Mouse (Mus musculus) lung, embryonic 16.5 days (tissue): ENCODE measurements around the gene Brwd3. TPM values are rescaled to one million over a fixed set of nuclear protein-coding genes. Genes with fewer than 3 reads are reported as not detected.

Experiments
- ATAC-seq: fragments of 200-750 bp; cut with Nextera tagmentation; 2 replicates; pipeline ENCODE4 v1.8.0; 2017; ENCODE audit warnings: low read depth, mild to moderate bottlenecking, moderate library complexity
- H3K27ac ChIP-seq: fragments of 300-500 bp; sonication (generic); 2 replicates; pipeline ENCODE4 v1.5.1; 2014; ENCODE audit warnings: mild to moderate bottlenecking, control low read depth, low read length
- H3K27me3 ChIP-seq: fragments of 300-500 bp; sonication (generic); 2 replicates; pipeline ENCODE4 v1.6.1; 2014; ENCODE audit warnings: low read depth, low read length, mixed read lengths; ENCODE audit not compliant: control insufficient read depth, insufficient read depth
- H3K36me3 ChIP-seq: fragments of 300-500 bp; sonication (generic); 2 replicates; pipeline ENCODE4 v1.6.1; 2014; ENCODE audit warnings: low read length; ENCODE audit not compliant: control insufficient read depth, insufficient read depth
- H3K4me1 ChIP-seq: fragments of 300-500 bp; sonication (generic); replicated peaks from 2 replicates; pipeline ENCODE4 v1.6.1; 2014; ENCODE audit warnings: low read length, mixed read lengths; ENCODE audit not compliant: control insufficient read depth, insufficient read depth
- H3K4me2 ChIP-seq: fragments of 300-500 bp; sonication (generic); 2 replicates; pipeline ENCODE4 v1.6.1; 2014; ENCODE audit warnings: low read depth, low read length, control low read depth
- H3K4me3 ChIP-seq: fragments of 300-500 bp; sonication (generic); 2 replicates; pipeline ENCODE4 v1.5.1; 2014; ENCODE audit warnings: mild to moderate bottlenecking, low read length, control low read depth
- H3K9ac ChIP-seq: fragments of 300-500 bp; sonication (generic); 2 replicates; pipeline ENCODE4 v1.6.1; 2014; ENCODE audit warnings: low read length, control low read depth
- H3K9me3 ChIP-seq: fragments of 300-500 bp; sonication (generic); 2 replicates; pipeline ENCODE4 v1.6.1; 2016; ENCODE audit warnings: low read length; ENCODE audit not compliant: control insufficient read depth
- WGBS: fragments of 180-500 bp; shearing (Covaris S2); extraction: QIAGEN DNeasy Blood & Tissue Kit; methylation state at CpG from one replicate; pipeline ENCODE4 v1.1.7; 2014; 5-methylcytosine and 5-hydroxymethylcytosine counted together
- polyA plus RNA-seq: library from polyadenylated mRNA; unstranded; fragments of >200 nt; fragmentation: Nextera tagmentation; extraction: Ambion mirVana; gene quantifications from 2 replicates; pipeline ENCODE4 v1.2.1, GENCODE M21; 2015

Gene Brwd3
- polyA plus RNA-seq = 2.8 and 3.4 TPM in 2 replicates

- Histone ChIP-seq H3K4me2 (peak within 1 kb of the TSS; percentile 54), H3K4me3 (peak within 1 kb of the TSS; percentile 65), H3K27me3 (no peaks in the 10 kb centered on the region), H3K27ac (peak within 1 kb of the TSS; percentile 86), H3K9ac (peak within 1 kb of the TSS; percentile 74), H3K36me3 (no peaks in the 10 kb centered on the region), H3K4me1 (no peaks in the 10 kb centered on the region), H3K9me3 (no peaks in the 10 kb centered on the region)
- peak; percentile 96 for ATAC-seq
- 10% methylated on average over 34 of the region's 39 CpGs for WGBS
Measured at GRCm38 (mm10) chrX:108834090-108834774, at the start of gene Brwd3. TSS of gene Brwd3 (minus strand) at chrX:108834372.

- ATAC-seq = no peak
- WGBS = 82% methylated on average over 4 of the region's 4 CpGs
- no peak overlapping the region for H3K9ac ChIP-seq
- H3K4me1 ChIP-seq = no peaks in the 10 kb centered on the region
- no peak overlapping the region for H3K4me2 ChIP-seq
- no peaks in the 10 kb centered on the region for H3K36me3 ChIP-seq
- no peak overlapping the region for H3K27ac ChIP-seq
- H3K27me3 ChIP-seq = no peaks in the 10 kb centered on the region
- H3K4me3 ChIP-seq = no peak overlapping the region
- H3K9me3 ChIP-seq = no peaks in the 10 kb centered on the region
Measured at GRCm38 (mm10) chrX:108862632-108863031, 28.5 kb upstream of the Brwd3 start.

- H3K4me3 ChIP-seq = no peak overlapping the region
- no peak for ATAC-seq
- H3K27ac ChIP-seq = no peak overlapping the region
- no peak overlapping the region for H3K4me2 ChIP-seq
- H3K27me3 ChIP-seq = no peaks in the 10 kb centered on the region
- 84% methylated on average over 2 of the region's 2 CpGs for WGBS
- no peaks in the 10 kb centered on the region for H3K4me1 ChIP-seq
- no peaks in the 10 kb centered on the region for H3K9me3 ChIP-seq
- H3K36me3 ChIP-seq = no peaks in the 10 kb centered on the region
- H3K9ac ChIP-seq = no peak overlapping the region
Measured at GRCm38 (mm10) chrX:108842705-108843104, 8.5 kb upstream of the Brwd3 start.

GRCm38 (mm10) chrX:108836416-108836815 is 2.2 kb upstream of the Brwd3 start:
- 89% methylated on average over 2 of the region's 2 CpGs for WGBS
- no peaks in the 10 kb centered on the region for H3K4me1 ChIP-seq
- H3K9ac ChIP-seq = no peak overlapping the region
- no peaks in the 10 kb centered on the region for H3K36me3 ChIP-seq
- H3K27ac ChIP-seq = no peak overlapping the region
- H3K9me3 ChIP-seq = no peaks in the 10 kb centered on the region
- no peak for ATAC-seq
- H3K27me3 ChIP-seq = no peaks in the 10 kb centered on the region
- H3K4me2 ChIP-seq = no peak overlapping the region
- no peak overlapping the region for H3K4me3 ChIP-seq

GRCm38 (mm10) chrX:108835233-108835632 is 1.1 kb upstream of the Brwd3 start:
- Histone ChIP-seq H3K4me1 (no peaks in the 10 kb centered on the region), H3K4me3 (peak overlapping the region; percentile 50), H3K4me2 (peak overlapping the region; percentile 48), H3K9ac (no peak overlapping the region), H3K9me3 (no peaks in the 10 kb centered on the region), H3K27ac (no peak overlapping the region), H3K36me3 (no peaks in the 10 kb centered on the region), H3K27me3 (no peaks in the 10 kb centered on the region)
- no peak for ATAC-seq
- 59% methylated on average over 5 of the region's 5 CpGs for WGBS

GRCm38 (mm10) chrX:108833381-108834020 is 671 bp downstream of the Brwd3 start:
- WGBS = 22% methylated on average over 17 of the region's 21 CpGs
- peak; percentile 22 for ATAC-seq
- no peaks in the 10 kb centered on the region for H3K27me3 ChIP-seq
- peak overlapping the region; percentile 65 for H3K4me3 ChIP-seq
- peak overlapping the region; percentile 54 for H3K4me2 ChIP-seq
- H3K9ac ChIP-seq = peak overlapping the region; percentile 74
- H3K4me1 ChIP-seq = no peaks in the 10 kb centered on the region
- H3K36me3 ChIP-seq = no peaks in the 10 kb centered on the region
- H3K9me3 ChIP-seq = no peaks in the 10 kb centered on the region
- peak overlapping the region; percentile 86 for H3K27ac ChIP-seq

- no peaks in the 10 kb centered on the region for H3K4me1 ChIP-seq
- peak overlapping the region; percentile 86 for H3K27ac ChIP-seq
- peak overlapping the region; percentile 54 for H3K4me2 ChIP-seq
- H3K27me3 ChIP-seq = no peaks in the 10 kb centered on the region
- no peaks in the 10 kb centered on the region for H3K36me3 ChIP-seq
- no peaks in the 10 kb centered on the region for H3K9me3 ChIP-seq
- WGBS = 5% methylated on average over 13 of the region's 13 CpGs
- H3K4me3 ChIP-seq = peak overlapping the region; percentile 65
- ATAC-seq = peak; percentile 83
- H3K9ac ChIP-seq = peak overlapping the region; percentile 74
Measured at GRCm38 (mm10) chrX:108832674-108833189, 1.4 kb downstream of the Brwd3 start.

- no peaks in the 10 kb centered on the region for H3K27me3 ChIP-seq
- no peak for ATAC-seq
- H3K9ac ChIP-seq = no peak overlapping the region
- no peak overlapping the region for H3K4me2 ChIP-seq
- H3K4me1 ChIP-seq = no peaks in the 10 kb centered on the region
- H3K9me3 ChIP-seq = no peaks in the 10 kb centered on the region
- H3K36me3 ChIP-seq = no peaks in the 10 kb centered on the region
- H3K27ac ChIP-seq = no peak overlapping the region
- no peak overlapping the region for H3K4me3 ChIP-seq
Measured at GRCm38 (mm10) chrX:108831231-108831630, 2.9 kb downstream of the Brwd3 start.

- Histone ChIP-seq H3K9me3 (no peaks in the 10 kb centered on the region), H3K27me3 (no peaks in the 10 kb centered on the region), H3K9ac (no peak overlapping the region), H3K4me2 (no peak overlapping the region), H3K4me1 (no peaks in the 10 kb centered on the region), H3K36me3 (0 out of 2 replicates have a peak, but pooled peaks cover 2% of the 10 kb centered on the region), H3K4me3 (no peak overlapping the region), H3K27ac (no peak overlapping the region)
- 43% methylated on average over 2 of the region's 2 CpGs for WGBS
- no peak for ATAC-seq
Measured at GRCm38 (mm10) chrX:108828111-108828510, 6.1 kb downstream of the Brwd3 start.
